Mouse (Mus musculus): ENCODE data around the gene Slc7a14.

- TF ChIP-seq POLR2A (IDR thresholded peaks at IDR 0.05; ENCODE audit: control insufficient read depth in 1 of 2, insufficient read depth in 1 of 2, low read depth in 1 of 2, low read length in 2 of 2, poor library complexity in 1 of 2) (no peak), RCOR1 (IDR thresholded peaks at IDR 0.05; ENCODE audit: low read depth, low read length) (no peak), EP300 (IDR thresholded peaks at IDR 0.05; ENCODE audit: low read depth in 1 of 2, low read length in 2 of 2) (no peak), MAZ (IDR thresholded peaks at IDR 0.05; ENCODE audit: low read depth, low read length) (no peak), HCFC1 (IDR thresholded peaks at IDR 0.05; ENCODE audit: low read depth, low read length) (no peak), CTCF (IDR thresholded peaks at IDR 0.05 in 2 of 3, conservative IDR thresholded peaks at IDR 0.05 in 1 of 3; ENCODE audit: control insufficient read depth in 1 of 3, insufficient read depth in 1 of 3, low read depth in 2 of 3, low read length in 3 of 3, poor library complexity in 1 of 3, severe bottlenecking in 1 of 3) (no peak), ZC3H11A (IDR thresholded peaks at IDR 0.05; ENCODE audit: low read depth, low read length) (no peak), MAFK (IDR thresholded peaks at IDR 0.05; ENCODE audit: borderline replicate concordance, low read depth, low read length) (no peak)
Measured at GRCm38 (mm10) chr3:31272635-31273034, 37.5 kb downstream of the Slc7a14 start.
